Mouse (Mus musculus) CH12.LX (cell line): ENCODE measurements around the gene Elp4. TPM values are rescaled to one million over a fixed set of nuclear protein-coding genes. Genes with fewer than 3 reads are reported as not detected.

Source experiments
- DNase-seq: peaks from one replicate; pipeline ENCODE4 v3.0.0-alpha.2; 2013; ENCODE audit errors: extremely low read depth
- H3K27ac ChIP-seq: 2 replicates; pipeline ENCODE4 v1.5.1; 2012; ENCODE audit warnings: low read depth, mild to moderate bottlenecking, control low read depth, moderate library complexity; ENCODE audit not compliant: insufficient read depth
- H3K27me3 ChIP-seq: replicated peaks from 2 replicates; pipeline ENCODE3; 2012; ENCODE audit warnings: inconsistent platforms
- H3K36me3 ChIP-seq, 2 experiments: replicated peaks in 1 of 2; 2 replicates each; pipeline versions ENCODE3 to v1.6.1; 2012; ENCODE audit warnings: inconsistent platforms in 1 of 2, low read length in 1 of 2, mild to moderate bottlenecking in 1 of 2, mixed read lengths in 1 of 2, moderate library complexity in 1 of 2; ENCODE audit not compliant: control insufficient read depth in 1 of 2, insufficient read depth in 1 of 2
- H3K4me1 ChIP-seq, 2 experiments: 2 replicates each; pipeline ENCODE4 v1.6.1; 2012; ENCODE audit warnings: inconsistent platforms in 1 of 2, moderate library complexity in 1 of 2; ENCODE audit not compliant: insufficient read depth in 2 of 2, control insufficient read depth in 1 of 2
- H3K4me2 ChIP-seq: 2 replicates; pipeline ENCODE4 v1.6.1; 2012; ENCODE audit warnings: low read depth, mild to moderate bottlenecking, control low read depth; ENCODE audit not compliant: poor library complexity, insufficient read depth, severe bottlenecking
- H3K4me3 ChIP-seq, 3 experiments: fragments of 150-350 bp in 1 of 3; sonication (generic) in 1 of 3; replicated peaks in 1 of 3; 2 replicates each; pipeline versions ENCODE3 to v1.5.1; 2011 to 2012; ENCODE audit warnings: low read depth in 2 of 3, low read length in 2 of 3, mild to moderate bottlenecking in 2 of 3, moderate library complexity in 2 of 3, control low read depth in 1 of 3, improper control_type of control experiment in 1 of 3, inconsistent platforms in 1 of 3, mixed read lengths in 1 of 3; ENCODE audit not compliant: poor library complexity in 1 of 3
- H3K79me2 ChIP-seq: replicated peaks from 2 replicates; pipeline ENCODE4 v1.6.1; 2012; ENCODE audit warnings: mild to moderate bottlenecking, moderate library complexity; ENCODE audit not compliant: control insufficient read depth, poor library complexity, insufficient read depth, severe bottlenecking; ENCODE audit errors: extremely low read depth
- H3K9ac ChIP-seq: 2 replicates; pipeline ENCODE4 v1.6.1; 2012; ENCODE audit warnings: low read depth, mild to moderate bottlenecking, control low read depth, moderate library complexity; ENCODE audit not compliant: insufficient read depth
- H3K9me3 ChIP-seq: replicated peaks from 2 replicates; pipeline ENCODE3; 2012; ENCODE audit warnings: low read length, inconsistent platforms, mixed read lengths
- BHLHE40 ChIP-seq: IDR thresholded peaks from 2 replicates; pipeline ENCODE4 v1.6.1; 2011; ENCODE audit warnings: mild to moderate bottlenecking, low read depth, low read length, improper control_type of control experiment
- CHD1 ChIP-seq: IDR thresholded peaks from 2 replicates; pipeline ENCODE4 v1.6.1; 2012; ENCODE audit warnings: low read depth, low read length, improper control_type of control experiment, inconsistent platforms
- CTCF ChIP-seq, 2 experiments: IDR thresholded peaks in 1 of 2; conservative IDR thresholded peaks in 1 of 2; 2 replicates each; pipeline ENCODE4 v1.5.1; 2011 to 2012; ENCODE audit warnings: low read depth in 2 of 2, low read length in 2 of 2, improper control_type of control experiment in 1 of 2, inconsistent platforms in 1 of 2, mild to moderate bottlenecking in 1 of 2, moderate library complexity in 1 of 2
- E2F4 ChIP-seq: IDR thresholded peaks from 2 replicates; pipeline ENCODE4 v1.6.1; 2011; ENCODE audit warnings: low read depth, low read length, improper control_type of control experiment; ENCODE audit not compliant: insufficient replicate concordance
- GABPA ChIP-seq: IDR thresholded peaks from 2 replicates; pipeline ENCODE4 v1.6.1; 2012; ENCODE audit warnings: low read depth, low read length, improper control_type of control experiment, inconsistent platforms; ENCODE audit not compliant: insufficient replicate concordance
- HCFC1 ChIP-seq: IDR thresholded peaks from 2 replicates; pipeline ENCODE4 v1.6.1; 2012; ENCODE audit warnings: low read depth, mild to moderate bottlenecking, inconsistent platforms, low read length, improper control_type of control experiment
- IRF4 ChIP-seq: IDR thresholded peaks from 2 replicates; pipeline ENCODE4 v1.6.1; 2014; ENCODE audit warnings: low read depth, mild to moderate bottlenecking, inconsistent platforms, low read length, improper control_type of control experiment
- JUN ChIP-seq: IDR thresholded peaks from 2 replicates; pipeline ENCODE4 v1.6.1; 2011; ENCODE audit warnings: low read depth, mild to moderate bottlenecking, low read length, improper control_type of control experiment, moderate library complexity; ENCODE audit not compliant: insufficient read depth
- JUND ChIP-seq: conservative IDR thresholded peaks from 2 replicates; pipeline ENCODE4 v1.6.1; 2011; ENCODE audit warnings: low read depth, low read length, improper control_type of control experiment
- KAT2A ChIP-seq: IDR thresholded peaks from 2 replicates; pipeline ENCODE4 v1.6.1; 2012; ENCODE audit warnings: low read length, improper control_type of control experiment, inconsistent platforms; ENCODE audit not compliant: insufficient replicate concordance
- MAFK ChIP-seq: IDR thresholded peaks from 2 replicates; pipeline ENCODE4 v1.6.1; 2011; ENCODE audit warnings: low read length, improper control_type of control experiment; ENCODE audit not compliant: insufficient replicate concordance
- MAX ChIP-seq: IDR thresholded peaks from 2 replicates; pipeline ENCODE4 v1.6.1; 2011; ENCODE audit warnings: low read length, improper control_type of control experiment
- MAZ ChIP-seq: IDR thresholded peaks from 2 replicates; pipeline ENCODE4 v1.6.1; 2012; ENCODE audit warnings: low read depth, mild to moderate bottlenecking, inconsistent platforms, low read length, improper control_type of control experiment, moderate library complexity
- MEF2A ChIP-seq: IDR thresholded peaks from 2 replicates; pipeline ENCODE4 v1.6.1; 2014; ENCODE audit warnings: low read depth, mild to moderate bottlenecking, inconsistent platforms, low read length, improper control_type of control experiment, borderline replicate concordance
- MYC ChIP-seq: IDR thresholded peaks from 2 replicates; pipeline ENCODE4 v1.6.1; 2011; ENCODE audit warnings: low read depth, mild to moderate bottlenecking, improper control_type of control experiment, low read length
- NRF1 ChIP-seq: IDR thresholded peaks from 2 replicates; pipeline ENCODE4 v1.6.1; 2014; ENCODE audit warnings: low read depth, mild to moderate bottlenecking, inconsistent platforms, low read length, improper control_type of control experiment, moderate library complexity
- PAX5 ChIP-seq: IDR thresholded peaks from 2 replicates; pipeline ENCODE4 v1.6.1; 2012; ENCODE audit warnings: low read length, inconsistent platforms, mixed read lengths
- POLR2A ChIP-seq: IDR thresholded peaks from 2 replicates; pipeline ENCODE4 v1.6.1; 2011; ENCODE audit warnings: low read depth, mild to moderate bottlenecking, improper control_type of control experiment, low read length
- SIN3A ChIP-seq: IDR thresholded peaks from 2 replicates; pipeline ENCODE4 v1.6.1; 2012; ENCODE audit warnings: low read length, improper control_type of control experiment, inconsistent platforms
- SMC3 ChIP-seq: IDR thresholded peaks from 2 replicates; pipeline ENCODE4 v1.6.1; 2011; ENCODE audit warnings: low read depth, low read length, improper control_type of control experiment
- TBP ChIP-seq: conservative IDR thresholded peaks from 2 replicates; pipeline ENCODE4 v1.6.1; 2011; ENCODE audit warnings: low read depth, low read length, improper control_type of control experiment
- TCF12 ChIP-seq: IDR thresholded peaks from 2 replicates; pipeline ENCODE4 v1.6.1; 2014; ENCODE audit warnings: low read depth, mild to moderate bottlenecking, inconsistent platforms, low read length, improper control_type of control experiment
- USF2 ChIP-seq: conservative IDR thresholded peaks from 2 replicates; pipeline ENCODE4 v1.6.1; 2011; ENCODE audit warnings: low read depth, low read length, improper control_type of control experiment
- ZC3H11A ChIP-seq: IDR thresholded peaks from 2 replicates; pipeline ENCODE4 v1.6.1; 2012; ENCODE audit warnings: low read depth, mild to moderate bottlenecking, inconsistent platforms, low read length, improper control_type of control experiment
- ZMIZ1 ChIP-seq: IDR thresholded peaks from 2 replicates; pipeline ENCODE4 v1.6.1; 2012; ENCODE audit warnings: low read depth, mild to moderate bottlenecking, inconsistent platforms, low read length, improper control_type of control experiment
- ZNF384 ChIP-seq: IDR thresholded peaks from 2 replicates; pipeline ENCODE4 v1.6.1; 2012; ENCODE audit warnings: low read depth, low read length, improper control_type of control experiment, inconsistent platforms
- dilution Hi-C: fragments of 300-500 bp; cut with MboI; formaldehyde crosslinking; loops from 2 replicates; pipeline ENCODE4 v1.14.3; 2020; ENCODE audit warnings: low sequenced_read_pairs; ENCODE audit not compliant: extremely low pct_unique_long_range_greater_than_20kb, extremely low pct_ligation_motif_present
- in situ Hi-C: fragments of 300-500 bp; cut with MboI; formaldehyde crosslinking; loops from 3 replicates; pipeline ENCODE4 v1.14.3; 2019; ENCODE audit warnings: low sequenced_read_pairs, low pct_ligation_motif_present, low pct_unique_long_range_greater_than_20kb, mixed read lengths
- polyA plus RNA-seq: library from polyadenylated mRNA; unstranded; fragments of >175 nt; gene quantifications from 2 replicates; pipeline ENCODE4 v1.2.1, GENCODE M21; 2012; ENCODE audit warnings: low read depth; ENCODE audit not compliant: insufficient read length
- total RNA-seq, 2 experiments: library from RNA; depleted of rRNA; stranded (reverse); fragments of 300-350 nt in 1 of 2; fragments of >200 nt in 1 of 2; gene quantifications; 2 replicates each; pipeline ENCODE4 v1.2.3; 2012 to 2014

Elp4 gene
- total and polyA plus RNA-seq, 3 experiments, result 11.6 to 31.2 (median 21.3) TPM

- dilution Hi-C loops, result no loop called here
- no peak for DNase-seq
- Histone ChIP-seq H3K4me3 (no peak overlapping the region), H3K27ac (no peak overlapping the region), H3K79me2 (0 out of 2 replicates have a peak, but pooled peaks cover 2% of the 10 kb centered on the region), H3K9me3 (no peaks in the 10 kb centered on the region), H3K36me3 (peaks cover 0 to 18% of the 10 kb centered on the region in 2 experiments), H3K4me1 (peaks cover 0 to 9% of the 10 kb centered on the region in 2 experiments; a peak in 1 of 4 replicates), H3K27me3 (no peaks in the 10 kb centered on the region), H3K4me2 (no peak overlapping the region), H3K9ac (no peak overlapping the region)
- in situ Hi-C loops, result no loop called here
- TF ChIP-seq MYC (no peak), MAZ (no peak), SIN3A (no peak), SMC3 (no peak), USF2 (no peak), GABPA (no peak), JUND (no peak), ZMIZ1 (no peak), MEF2A (no peak), TCF12 (no peak)
Measured at GRCm38 (mm10) chr2:105951350-105951940, 47.1 kb upstream of the Elp4 start.

- DNase-seq, result no peak
- Histone ChIP-seq H3K4me3 (no peak overlapping the region), H3K79me2 (0 out of 2 replicates have a peak, but pooled peaks cover 2% of the 10 kb centered on the region), H3K4me1 (peaks cover 0 to 9% of the 10 kb centered on the region in 2 experiments; a peak in 1 of 4 replicates)
- dilution Hi-C loops, result no loop called here
- in situ Hi-C loops, result no loop called here
- TF ChIP-seq SIN3A (no peak), MYC (no peak), CTCF (conservative IDR thresholded peaks at IDR 0.05 in 1 of 2, IDR thresholded peaks at IDR 0.05 in 1 of 2; ENCODE audit: low read depth in 2 of 2, low read length in 2 of 2) (no peak), ZNF384 (no peak), E2F4 (no peak), MAZ (no peak), HCFC1 (no peak), MAX (no peak), IRF4 (no peak), BHLHE40 (no peak), KAT2A (no peak), NRF1 (no peak), CHD1 (no peak), PAX5 (no peak), JUN (no peak), MEF2A (no peak), TBP (no peak), POLR2A (no peak), MAFK (no peak), ZC3H11A (no peak)
- TF ChIP-seq, all 38 proteins: peak for 0
- Histone ChIP-seq H3K27me3 (no peaks in the 10 kb centered on the region), H3K27ac (no peak overlapping the region), H3K9me3 (no peaks in the 10 kb centered on the region), H3K9ac (no peak overlapping the region), H3K36me3 (peaks cover 0 to 16% of the 10 kb centered on the region in 2 experiments), H3K4me2 (no peak overlapping the region)
Measured at GRCm38 (mm10) chr2:105950131-105950530, 45.8 kb upstream of the Elp4 start.
